ENCODE assay signal across 8 mouse cellular contexts in the genomic region with DNA sequence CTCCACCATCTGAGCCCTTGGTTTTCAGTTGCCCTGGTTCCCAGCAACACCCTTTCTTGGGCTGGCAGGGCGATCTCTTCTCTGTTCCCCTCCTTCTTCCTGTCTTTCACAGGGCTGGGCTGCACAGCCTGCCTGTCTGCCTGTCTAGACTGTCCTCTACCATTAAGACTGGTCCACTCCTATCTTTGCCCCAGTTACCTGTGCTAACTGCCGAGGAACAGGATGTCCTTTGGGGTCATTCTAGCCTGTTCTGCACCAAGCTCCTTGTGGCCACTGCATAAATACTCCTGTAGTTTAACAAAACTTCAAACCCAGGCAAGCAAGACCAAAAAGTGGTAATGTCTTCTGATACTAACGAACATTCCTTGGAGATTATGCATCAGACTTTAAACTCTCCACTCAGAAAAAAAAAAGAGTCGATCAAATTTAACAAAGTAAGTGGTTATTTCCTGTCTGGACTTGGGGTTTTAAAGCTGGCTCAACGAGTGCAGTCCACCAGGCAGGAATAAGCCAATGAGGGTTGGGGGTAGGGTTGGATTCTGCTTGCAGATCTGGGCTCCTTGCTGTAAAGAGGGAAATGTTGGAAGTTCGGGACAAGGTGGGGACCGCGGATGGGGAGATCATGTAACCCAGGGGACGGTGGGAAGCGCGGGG. TPM values are rescaled to one million over a fixed set of nuclear protein-coding genes. Genes with fewer than 3 reads are reported as not detected.
DNase-seq lines count a peak whose midpoint lies in the region; ATAC-seq and TF ChIP-seq lines count a peak whose summit lies in the region.

A gene (plus strand): TSS at position 210 of the 654 bp plus-strand sequence.

- H3K27ac ChIP-seq in heart, embryonic 15.5 days = peak within 1 kb of the TSS; percentile 43
- no peak within 1 kb of the TSS for H3K27ac ChIP-seq in forebrain, embryonic 14.5 days (ENCODE audit: low read depth, low read length)
- peak within 1 kb of the TSS; percentile 56 for H3K27ac ChIP-seq in limb, embryonic 11.5 days (replicated peaks; ENCODE audit: low read depth, low read length)
- H3K27ac ChIP-seq in stomach, embryonic 15.5 days = peak within 1 kb of the TSS; percentile 80

- peaks cover 10% of the 10 kb centered on the region for H3K4me1 ChIP-seq in heart, embryonic 15.5 days (replicated peaks)
- H3K4me1 ChIP-seq in E14TG2a.4 (replicated peaks; ENCODE audit: low read depth, low read length) = peaks cover 49% of the 10 kb centered on the region
- peaks cover 4% of the 10 kb centered on the region; the same call in 1 of the 2 replicates for H3K4me1 ChIP-seq in forebrain, embryonic 14.5 days (ENCODE audit: control insufficient read depth, insufficient read depth, low read length)
- peaks cover 13% of the 10 kb centered on the region for H3K4me1 ChIP-seq in limb, embryonic 11.5 days (ENCODE audit: control insufficient read depth, insufficient read depth, low read length)
- peaks cover 12% of the 10 kb centered on the region for H3K4me1 ChIP-seq in stomach, embryonic 15.5 days

- no peaks in the 10 kb centered on the region for H3K9me3 ChIP-seq in heart, embryonic 15.5 days (replicated peaks)
- H3K9me3 ChIP-seq in E14TG2a.4 (ENCODE audit: low read length) = no peaks in the 10 kb centered on the region
- no peaks in the 10 kb centered on the region for H3K9me3 ChIP-seq in forebrain, embryonic 14.5 days (replicated peaks; ENCODE audit: control insufficient read depth, low read length)
- no peaks in the 10 kb centered on the region for H3K9me3 ChIP-seq in limb, embryonic 11.5 days (ENCODE audit: control insufficient read depth, low read length)
- no peaks in the 10 kb centered on the region for H3K9me3 ChIP-seq in stomach, embryonic 15.5 days

- peak within 1 kb of the TSS; percentile 99 for H3K4me2 ChIP-seq in heart, embryonic 15.5 days
- peak within 1 kb of the TSS; percentile 97 for H3K4me2 ChIP-seq in forebrain, embryonic 14.5 days (ENCODE audit: low read length)
- peak within 1 kb of the TSS; percentile 88 for H3K4me2 ChIP-seq in limb, embryonic 11.5 days (ENCODE audit: low read depth, severe bottlenecking)
- peak within 1 kb of the TSS; percentile 91 for H3K4me2 ChIP-seq in stomach, embryonic 15.5 days

- peak within 1 kb of the TSS; percentile 66 for H3K4me3 ChIP-seq in heart, embryonic 15.5 days
- peak within 1 kb of the TSS; percentile 82 for H3K4me3 ChIP-seq in E14TG2a.4 (replicated peaks; ENCODE audit: low read length)
- H3K4me3 ChIP-seq in forebrain, embryonic 14.5 days (ENCODE audit: low read depth, low read length) = peak within 1 kb of the TSS; percentile 45
- peak within 1 kb of the TSS; percentile 62 for H3K4me3 ChIP-seq in limb, embryonic 11.5 days (ENCODE audit: low read depth, low read length)
- H3K4me3 ChIP-seq in stomach, embryonic 15.5 days (replicated peaks) = peak within 1 kb of the TSS; percentile 68

- 11% methylated on average over 11 of the region's 11 CpGs for WGBS in heart, embryonic 15.5 days
- WGBS in forebrain, embryonic 14.5 days = 13% methylated on average over 11 of the region's 11 CpGs
- 7% methylated on average over 11 of the region's 11 CpGs for WGBS in limb, embryonic 11.5 days
- 10% methylated on average over 11 of the region's 11 CpGs for WGBS in stomach, embryonic 15.5 days

- peaks cover 16% of the 10 kb centered on the region; the same call in 1 of the 2 replicates for H3K27me3 ChIP-seq in heart, embryonic 15.5 days
- H3K27me3 ChIP-seq in E14TG2a.4 (ENCODE audit: insufficient read depth, low read length) = peaks cover 60% of the 10 kb centered on the region
- H3K27me3 ChIP-seq in forebrain, embryonic 14.5 days (replicated peaks; ENCODE audit: control insufficient read depth, insufficient read depth, low read length) = peaks cover 14% of the 10 kb centered on the region; the same call in 1 of the 2 replicates
- H3K27me3 ChIP-seq in limb, embryonic 11.5 days (ENCODE audit: control insufficient read depth, insufficient read depth, low read length) = 0 out of 2 replicates have a peak, but pooled peaks cover 2% of the 10 kb centered on the region
- H3K27me3 ChIP-seq in stomach, embryonic 15.5 days (replicated peaks) = no peaks in the 10 kb centered on the region

- TF ChIP-seq CTCF in E14TG2a.4 (conservative IDR thresholded peaks at IDR 0.05; ENCODE audit: low read length) = no peak

- 0 out of 2 replicates have a peak, but pooled peaks have one; percentile 5 for ATAC-seq in heart, embryonic 15.5 days (replicated peaks; ENCODE audit: insufficient number of reproducible peaks, insufficient read depth, low FRiP score, low read depth)
- no peak for ATAC-seq in forebrain, embryonic 14.5 days
- peak; percentile 24; the same call in 1 of the 2 replicates for ATAC-seq in limb, embryonic 11.5 days (ENCODE audit: insufficient number of reproducible peaks, low FRiP score, low TSS enrichment, low read depth)
- ATAC-seq in stomach, embryonic 15.5 days (ENCODE audit: insufficient read depth, low FRiP score, low read depth) = no peak
- ATAC-seq in granulocyte monocyte progenitor cell, adult 5-6 weeks (replicated peaks; ENCODE audit: poor library complexity, severe bottlenecking) = no peak
- ATAC-seq in CD4-positive, CD25-positive, alpha-beta regulatory T cell, adult 4 months = no peak

- peak within 1 kb of the TSS; percentile 62 for H3K9ac ChIP-seq in heart, embryonic 15.5 days
- H3K9ac ChIP-seq in forebrain, embryonic 14.5 days (ENCODE audit: low read length) = peak within 1 kb of the TSS; percentile 59
- peak within 1 kb of the TSS; percentile 77 for H3K9ac ChIP-seq in limb, embryonic 11.5 days (ENCODE audit: low read length)
- peak within 1 kb of the TSS; percentile 58 for H3K9ac ChIP-seq in stomach, embryonic 15.5 days

- H3K36me3 ChIP-seq in heart, embryonic 15.5 days = no peaks in the 10 kb centered on the region
- H3K36me3 ChIP-seq in E14TG2a.4 (ENCODE audit: insufficient read depth, low read length) = no peaks in the 10 kb centered on the region
- H3K36me3 ChIP-seq in forebrain, embryonic 14.5 days (ENCODE audit: control insufficient read depth, insufficient read depth, low read length) = no peaks in the 10 kb centered on the region
- no peaks in the 10 kb centered on the region for H3K36me3 ChIP-seq in limb, embryonic 11.5 days (ENCODE audit: control insufficient read depth, insufficient read depth, low read length)
- H3K36me3 ChIP-seq in stomach, embryonic 15.5 days = no peaks in the 10 kb centered on the region

- no peak for DNase-seq in heart, adult 18-20 months
- no peak for DNase-seq in forebrain, embryonic 14.5 days (ENCODE audit: low spot score)
- peak; percentile 27 for DNase-seq in limb, embryonic 11.5 days (ENCODE audit: low spot score)

RNA-seq across cellular contexts. Expression of the gene that starts here (rescaled TPM):
- polyA plus RNA-seq in heart, embryonic 15.5 days (2015; fragmentation: Nextera tagmentation; extraction: Ambion mirVana) = 5.2 and 8.1 TPM in 2 replicates
- total RNA-seq in heart, adult 18-20 months (2021) = 1 to 10 TPM; 2.0 to 3.7 TPM
- 1.1 TPM in 2 replicates for polyA plus RNA-seq in forebrain, embryonic 14.5 days (2014; fragmentation: Nextera tagmentation; extraction: Ambion mirVana)
- 16.7 and 19.7 TPM in 2 replicates for polyA plus RNA-seq in limb, embryonic 11.5 days (2014; fragmentation: Nextera tagmentation; extraction: Ambion mirVana)
- polyA plus RNA-seq in stomach, embryonic 15.5 days (2015; fragmentation: Nextera tagmentation; extraction: Ambion mirVana) = 18.1 and 19.3 TPM in 2 replicates
- not detected in 2 replicates for total RNA-seq in granulocyte monocyte progenitor cell, adult 5-6 weeks (2014; fragmentation: Nextera tagmentation)
- not detected in 2 replicates for total RNA-seq in granulocyte monocyte progenitor cell, adult 5-6 weeks (2017)
- polyA plus RNA-seq in CD4-positive, CD25-positive, alpha-beta regulatory T cell, adult 4 months (2017; shearing (Covaris generic)) = not detected

Comparison
In these comparisons a context has a peak if more than half of its experiments do, and no peak if none do; other contexts are left out.
1. ATAC-seq: peak in heart, embryonic 15.5 days (single experiment) and limb, embryonic 11.5 days (single experiment); none in forebrain, embryonic 14.5 days (single experiment), stomach, embryonic 15.5 days (single experiment), granulocyte monocyte progenitor cell, adult 5-6 weeks (single experiment) and CD4-positive, CD25-positive, alpha-beta regulatory T cell, adult 4 months (single experiment).
2. Peak in every context shown above with its lines, with median percentiles within 50 percentile points of each other: H3K4me2 ChIP-seq, H3K4me3 ChIP-seq and H3K9ac ChIP-seq.